Mouse (Mus musculus): ENCODE results near the gene Hoxb6. TPM values are rescaled to one million over a fixed set of nuclear protein-coding genes. Genes with fewer than 3 reads are reported as not detected.

The Hoxb6 gene
- polyA plus RNA-seq, 1 experiment from 2014 or later: 64.5 TPM

DNA sequence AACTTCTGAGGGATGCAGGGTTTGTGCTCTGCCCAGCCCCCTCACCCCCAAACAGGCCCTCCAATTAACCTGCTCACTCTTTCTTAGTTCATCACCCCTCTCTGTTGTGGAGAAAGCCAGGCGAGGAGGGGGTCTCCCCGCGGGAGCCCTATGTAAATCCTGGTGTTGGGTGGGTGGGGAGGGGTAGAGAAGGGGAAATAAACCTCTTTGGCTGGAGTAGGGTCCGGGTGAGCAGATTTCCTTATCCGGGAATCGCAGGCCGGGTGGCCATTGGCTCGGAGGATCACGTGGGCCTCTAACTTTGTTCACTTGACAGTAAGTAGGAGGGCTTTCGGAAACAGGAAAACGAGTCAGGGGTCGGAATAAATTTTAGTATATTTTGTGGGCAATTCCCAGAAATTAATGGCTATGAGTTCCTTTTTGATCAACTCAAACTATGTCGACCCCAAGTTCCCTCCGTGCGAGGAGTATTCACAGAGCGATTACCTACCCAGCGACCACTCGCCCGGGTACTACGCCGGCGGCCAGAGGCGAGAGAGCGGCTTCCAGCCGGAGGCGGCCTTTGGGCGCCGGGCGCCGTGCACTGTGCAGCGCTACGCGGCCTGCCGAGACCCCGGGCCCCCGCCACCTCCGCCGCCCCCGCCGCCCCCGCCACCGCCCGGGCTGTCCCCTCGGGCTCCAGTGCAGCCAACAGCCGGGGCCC, 26.2 kb downstream of the Hoxb6 start:
- no peaks in the 10 kb centered on the region for H3K36me3 ChIP-seq
- peak; percentile 74 for ATAC-seq (ENCODE audit: low FRiP score)
- H3K4me2 ChIP-seq (replicated peaks): peak overlapping the region; percentile 62
- H3K9me3 ChIP-seq (replicated peaks): no peaks in the 10 kb centered on the region
- 0 out of 2 replicates have a peak, but pooled peaks cover 7% of the 10 kb centered on the region for H3K4me1 ChIP-seq
- peaks cover 94% of the 10 kb centered on the region for H3K27me3 ChIP-seq
- H3K9ac ChIP-seq: peak overlapping the region; percentile 81
- under 1% methylated on average over 36 of the region's 45 CpGs for WGBS
- H3K27ac ChIP-seq: peak overlapping the region; percentile 95
- peak overlapping the region; percentile 42 for H3K4me3 ChIP-seq

DNA sequence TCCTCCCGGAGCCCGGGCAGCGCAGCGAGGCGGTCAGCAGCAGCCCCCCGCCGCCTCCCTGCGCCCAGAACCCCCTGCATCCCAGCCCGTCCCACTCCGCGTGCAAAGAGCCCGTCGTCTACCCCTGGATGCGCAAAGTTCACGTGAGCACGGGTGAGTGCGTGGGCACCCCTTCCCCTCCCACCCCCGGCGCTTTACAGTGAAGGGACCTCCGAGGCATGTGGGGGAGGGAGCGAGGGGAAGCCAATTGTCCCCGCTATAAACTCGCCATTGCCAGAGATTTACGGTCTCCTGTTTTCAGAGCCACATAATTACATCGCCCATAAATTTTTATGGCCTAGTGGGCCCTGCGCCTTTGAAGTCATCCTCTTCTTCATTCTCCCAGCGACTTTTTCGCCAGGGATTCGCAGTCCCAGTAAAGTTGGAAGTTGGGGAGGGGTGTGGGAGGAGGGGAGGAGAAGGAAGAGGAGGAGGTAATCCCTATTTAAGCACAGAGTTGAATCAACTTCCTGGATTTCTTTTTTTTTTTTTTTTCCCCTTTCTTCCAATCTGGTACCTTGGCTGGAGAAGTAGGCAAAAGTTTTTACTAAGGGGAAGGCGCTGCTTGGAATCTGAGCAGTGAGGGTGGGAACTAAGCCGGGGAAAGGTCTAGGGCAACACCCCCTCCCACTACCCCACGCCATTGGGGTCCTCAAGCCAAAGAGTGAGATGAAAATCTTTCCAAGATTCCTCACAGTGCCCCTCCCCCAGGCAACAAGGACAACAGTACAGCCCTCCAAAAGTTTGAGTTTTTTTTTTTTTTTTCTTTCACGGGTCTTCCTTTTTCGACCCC, 27.0 kb downstream of the Hoxb6 start:
- Histone ChIP-seq H3K9ac (peak overlapping the region; percentile 81), H3K4me1 (0 out of 2 replicates have a peak, but pooled peaks cover 7% of the 10 kb centered on the region), H3K4me2 (replicated peaks) (peak overlapping the region; percentile 62), H3K27ac (peak overlapping the region; percentile 95), H3K9me3 (replicated peaks) (no peaks in the 10 kb centered on the region), H3K36me3 (no peaks in the 10 kb centered on the region), H3K4me3 (peak overlapping the region; percentile 42), H3K27me3 (peaks cover 94% of the 10 kb centered on the region)
- 0% methylated on average over 23 of the region's 34 CpGs for WGBS
- ATAC-seq (ENCODE audit: low FRiP score): peak; percentile 60; the same call in 1 of the 2 replicates

DNA sequence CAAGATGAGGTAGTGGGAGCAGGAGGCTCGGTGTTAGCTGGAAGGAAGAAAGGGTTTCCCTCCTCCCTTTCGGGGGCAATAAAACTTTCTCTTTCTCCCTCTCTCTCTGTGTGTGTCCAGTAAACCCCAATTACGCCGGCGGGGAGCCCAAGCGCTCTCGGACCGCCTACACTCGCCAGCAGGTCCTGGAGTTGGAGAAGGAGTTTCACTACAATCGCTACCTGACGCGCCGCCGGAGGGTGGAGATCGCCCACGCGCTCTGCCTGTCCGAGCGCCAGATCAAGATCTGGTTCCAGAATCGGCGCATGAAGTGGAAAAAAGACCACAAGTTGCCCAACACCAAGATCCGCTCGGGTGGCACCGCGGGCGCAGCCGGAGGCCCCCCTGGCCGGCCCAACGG, 27.6 kb downstream of the Hoxb6 start:
- ATAC-seq (ENCODE audit: low FRiP score): no peak
- Histone ChIP-seq H3K4me2 (replicated peaks) (peak overlapping the region; percentile 62), H3K27ac (peak overlapping the region; percentile 95), H3K9me3 (replicated peaks) (no peaks in the 10 kb centered on the region), H3K4me3 (peak overlapping the region; percentile 42), H3K9ac (peak overlapping the region; percentile 81), H3K36me3 (no peaks in the 10 kb centered on the region), H3K27me3 (peaks cover 95% of the 10 kb centered on the region), H3K4me1 (0 out of 2 replicates have a peak, but pooled peaks cover 7% of the 10 kb centered on the region)
- under 1% methylated on average over 29 of the region's 29 CpGs for WGBS

DNA sequence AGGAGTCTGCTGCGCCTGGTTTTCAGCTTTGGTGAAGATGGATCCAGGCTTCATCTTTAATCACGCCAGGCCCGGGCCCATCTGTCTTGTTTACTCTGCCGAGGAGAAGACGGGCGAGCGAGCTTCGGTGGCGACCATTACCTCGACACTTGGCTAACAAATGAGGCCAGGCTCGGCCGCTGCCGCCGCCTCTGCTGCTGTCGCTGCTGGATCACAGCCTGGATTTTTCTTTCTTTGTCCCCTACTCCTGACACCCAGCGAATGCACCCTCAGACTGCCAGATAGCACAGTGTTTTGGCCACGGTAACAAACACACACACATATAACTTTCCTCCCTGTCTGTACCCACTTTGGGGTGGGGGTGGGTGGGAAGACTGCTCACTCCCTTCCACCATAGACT, 28.4 kb downstream of the Hoxb6 start:
- Histone ChIP-seq H3K4me3 (peak overlapping the region; percentile 42), H3K27ac (peak overlapping the region; percentile 95), H3K27me3 (peaks cover 95% of the 10 kb centered on the region), H3K4me1 (0 out of 2 replicates have a peak, but pooled peaks cover 7% of the 10 kb centered on the region), H3K36me3 (no peaks in the 10 kb centered on the region), H3K9me3 (replicated peaks) (no peaks in the 10 kb centered on the region), H3K4me2 (replicated peaks) (peak overlapping the region; percentile 62), H3K9ac (peak overlapping the region; percentile 81)
- WGBS: under 1% methylated on average over 17 of the region's 17 CpGs
- ATAC-seq (ENCODE audit: low FRiP score): no peak

DNA sequence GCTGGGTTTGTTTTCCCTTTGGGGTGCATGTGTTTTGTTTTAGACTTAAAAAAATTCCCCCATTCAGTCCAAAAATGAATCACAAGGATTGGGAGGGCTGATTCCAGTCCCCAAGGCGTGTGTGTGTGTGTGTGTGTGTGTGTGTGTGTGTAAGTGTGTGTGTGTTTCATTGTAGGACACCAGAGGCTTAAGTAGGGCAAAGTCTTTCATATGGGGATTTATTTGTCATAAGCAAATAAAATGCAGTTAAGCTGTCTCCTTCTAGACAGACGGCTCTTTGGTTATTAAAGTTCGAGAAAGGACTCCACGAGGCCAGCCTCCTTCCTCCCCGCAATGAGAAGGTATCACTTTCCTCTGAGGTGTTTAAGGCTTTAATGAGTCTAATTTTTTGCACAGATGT, 29.6 kb downstream of the Hoxb6 start:
- Histone ChIP-seq H3K27ac (peak overlapping the region; percentile 95), H3K4me3 (peak overlapping the region; percentile 42), H3K4me2 (replicated peaks) (peak overlapping the region; percentile 62), H3K4me1 (0 out of 2 replicates have a peak, but pooled peaks cover 7% of the 10 kb centered on the region), H3K27me3 (peaks cover 96% of the 10 kb centered on the region), H3K9me3 (replicated peaks) (no peaks in the 10 kb centered on the region), H3K36me3 (no peaks in the 10 kb centered on the region), H3K9ac (peak overlapping the region; percentile 85)
- no peak for ATAC-seq (ENCODE audit: low FRiP score)
- WGBS: 7% methylated on average over 5 of the region's 5 CpGs

DNA sequence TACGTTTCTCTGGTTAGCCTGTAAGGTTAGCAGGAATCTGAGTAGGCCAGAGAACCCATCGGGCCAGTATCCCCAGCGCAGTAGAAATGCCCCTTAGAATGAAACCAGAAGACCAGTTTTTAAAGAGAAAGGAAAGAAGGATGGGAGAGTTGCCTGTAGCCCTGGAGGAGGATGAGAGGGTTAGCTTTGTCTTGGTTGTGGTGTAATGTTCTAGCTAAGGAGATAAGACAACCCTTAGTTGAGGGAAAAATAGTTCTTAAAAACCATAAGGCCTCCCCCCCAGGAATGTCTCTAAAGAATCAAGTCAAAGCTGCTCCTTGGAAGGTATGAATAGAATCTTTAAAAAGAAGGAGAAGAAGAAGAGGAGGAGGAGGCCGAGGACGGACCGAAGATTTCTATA, 30.5 kb downstream of the Hoxb6 start:
- Histone ChIP-seq H3K27ac (peak overlapping the region; percentile 95), H3K27me3 (peaks cover 98% of the 10 kb centered on the region), H3K4me2 (replicated peaks) (peak overlapping the region; percentile 62), H3K4me1 (0 out of 2 replicates have a peak, but pooled peaks cover 7% of the 10 kb centered on the region), H3K4me3 (peak overlapping the region; percentile 42), H3K9ac (peak overlapping the region; percentile 85), H3K9me3 (replicated peaks) (no peaks in the 10 kb centered on the region), H3K36me3 (no peaks in the 10 kb centered on the region)
- ATAC-seq (ENCODE audit: low FRiP score): no peak
- 5% methylated on average over 6 of the region's 6 CpGs for WGBS

DNA sequence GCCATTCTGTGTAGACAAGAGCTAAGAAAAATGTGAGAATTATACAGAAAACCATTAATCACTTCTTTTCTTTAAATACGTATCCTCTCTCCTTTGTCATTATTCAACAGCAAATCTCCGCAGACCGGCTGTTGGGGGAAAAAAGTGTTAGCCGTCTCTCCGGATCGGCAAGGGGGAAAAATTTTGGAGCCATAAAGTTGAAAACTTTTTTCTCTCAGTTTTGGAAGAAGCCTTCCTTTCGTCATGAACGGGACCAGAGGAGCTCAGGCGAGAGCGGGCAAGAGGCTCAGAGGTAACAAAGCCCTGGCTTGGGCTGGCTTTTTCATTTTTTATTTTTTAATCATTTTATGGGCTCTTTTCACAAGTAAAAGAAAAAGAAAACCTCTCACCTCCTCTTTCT, 30.9 kb downstream of the Hoxb6 start, which contains the start of gene Hoxb3:
Gene Hoxb3 (plus strand): TSS at position 173 of the 400 bp plus-strand sequence.
- H3K9me3 ChIP-seq (replicated peaks): no peaks in the 10 kb centered on the region
- peak within 1 kb of the TSS; percentile 62 for H3K4me2 ChIP-seq (replicated peaks)
- no peaks in the 10 kb centered on the region for H3K36me3 ChIP-seq
- WGBS: 3% methylated on average over 10 of the region's 10 CpGs
- H3K27me3 ChIP-seq: peaks cover 98% of the 10 kb centered on the region
- H3K4me1 ChIP-seq: 0 out of 2 replicates have a peak, but pooled peaks cover 6% of the 10 kb centered on the region
- peak within 1 kb of the TSS; percentile 42 for H3K4me3 ChIP-seq
- ATAC-seq (ENCODE audit: low FRiP score): no peak
- H3K27ac ChIP-seq: peak within 1 kb of the TSS; percentile 95
- peak within 1 kb of the TSS; percentile 85 for H3K9ac ChIP-seq

DNA sequence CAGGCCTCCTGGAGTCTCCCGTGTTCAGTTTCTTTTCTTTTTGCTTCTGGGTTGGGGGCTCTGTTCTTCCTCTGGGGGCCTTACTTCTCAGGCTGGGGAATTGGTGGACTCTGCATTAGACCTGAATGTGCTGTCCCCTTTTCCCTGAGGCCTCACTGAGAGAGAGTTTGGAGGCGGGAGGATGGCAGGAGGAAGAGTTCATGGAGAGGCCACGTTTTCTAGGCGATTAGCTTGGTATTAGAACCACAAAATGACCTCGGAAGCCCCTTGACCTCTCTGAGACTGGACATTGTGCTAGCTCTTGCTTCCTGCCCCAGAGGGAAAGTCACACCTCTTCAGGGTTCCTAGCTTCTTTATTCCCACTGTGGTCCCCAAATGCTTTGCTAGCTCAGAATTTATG, 31.8 kb downstream of the Hoxb6 start:
- WGBS: under 1% methylated on average over 5 of the region's 5 CpGs
- Histone ChIP-seq H3K9me3 (replicated peaks) (no peaks in the 10 kb centered on the region), H3K4me3 (peak overlapping the region; percentile 42), H3K9ac (peak overlapping the region; percentile 85), H3K4me1 (no peaks in the 10 kb centered on the region), H3K27me3 (peaks cover 99% of the 10 kb centered on the region), H3K36me3 (no peaks in the 10 kb centered on the region), H3K27ac (peak overlapping the region; percentile 95), H3K4me2 (replicated peaks) (peak overlapping the region; percentile 62)
- no peak for ATAC-seq (ENCODE audit: low FRiP score)

DNA sequence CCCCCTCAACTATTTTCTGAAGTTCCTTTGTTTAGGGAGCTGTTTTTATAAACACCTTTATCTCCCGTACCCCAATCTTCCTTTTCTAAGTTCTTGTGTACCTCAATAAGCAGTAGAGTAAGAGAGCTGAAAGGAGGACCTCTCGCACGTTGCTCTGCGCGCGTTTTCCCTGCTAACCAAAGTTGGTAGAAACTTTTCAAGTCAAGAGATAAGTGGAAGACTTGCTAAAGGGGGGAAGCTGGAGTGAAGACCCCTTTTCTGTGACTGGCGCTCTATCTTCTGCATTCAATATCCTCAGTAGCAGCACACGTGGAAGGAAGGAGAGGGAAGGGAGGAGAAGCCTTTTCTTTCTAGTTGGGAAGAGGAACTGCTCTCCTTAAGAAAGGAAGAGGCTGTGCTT, 32.7 kb downstream of the Hoxb6 start:
- 3% methylated on average over 8 of the region's 8 CpGs for WGBS
- H3K9ac ChIP-seq: peak overlapping the region; percentile 85

DNA sequence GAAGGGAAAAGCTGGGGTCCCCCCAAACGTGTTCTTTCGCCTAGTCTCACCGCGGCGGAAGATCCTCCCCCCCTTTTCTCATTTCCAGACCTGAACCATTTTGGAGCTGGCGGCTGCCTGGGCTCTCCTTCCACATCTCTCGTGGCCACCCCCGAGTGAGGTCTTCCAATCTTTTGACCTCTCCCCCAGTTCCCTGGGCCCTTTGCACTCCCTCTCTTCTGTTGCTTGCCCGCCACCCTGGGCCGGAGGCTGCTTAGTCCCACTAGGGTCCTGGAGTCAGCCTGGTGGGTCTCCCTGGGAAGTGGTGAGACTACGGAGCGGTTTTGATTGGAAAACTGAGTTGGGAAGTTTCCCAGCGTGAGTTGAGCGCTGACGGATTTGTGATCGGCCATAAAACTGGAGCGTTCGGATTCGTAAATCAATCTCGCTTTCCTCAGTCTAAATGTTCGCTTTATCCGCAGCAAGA, 33.5 kb downstream of the Hoxb6 start:
- H3K4me1 ChIP-seq: no peaks in the 10 kb centered on the region
- H3K9ac ChIP-seq: peak overlapping the region; percentile 85

More for the DNA sequence above, 32.7 kb downstream of the Hoxb6 start:
- Histone ChIP-seq H3K4me3 (peak overlapping the region; percentile 42), H3K4me2 (replicated peaks) (peak overlapping the region; percentile 62), H3K27ac (peak overlapping the region; percentile 95), H3K36me3 (no peaks in the 10 kb centered on the region), H3K9me3 (replicated peaks) (no peaks in the 10 kb centered on the region), H3K27me3 (peaks cover 99% of the 10 kb centered on the region), H3K4me1 (no peaks in the 10 kb centered on the region)
- ATAC-seq (ENCODE audit: low FRiP score): no peak

DNA sequence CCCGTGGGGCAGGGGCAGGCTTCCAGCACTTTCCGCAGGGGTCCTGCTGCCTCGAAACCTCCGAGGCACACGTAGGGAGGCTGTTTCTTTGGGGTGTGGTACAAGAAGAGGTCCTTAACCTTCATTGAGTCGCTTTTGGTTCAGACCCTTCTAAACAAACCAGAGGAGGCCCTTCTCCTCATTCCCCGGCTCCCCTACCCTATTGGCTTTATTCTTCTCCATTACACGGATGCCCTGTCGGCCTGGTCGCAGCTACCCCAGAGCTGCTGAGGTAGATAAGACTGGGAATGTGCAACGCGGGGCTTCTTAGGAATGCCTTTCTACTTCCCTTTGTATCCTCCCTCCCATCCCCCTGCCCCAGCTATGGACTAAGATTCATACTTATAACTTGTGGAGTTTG, 34.4 kb downstream of the Hoxb6 start:
- no peak for ATAC-seq (ENCODE audit: low FRiP score)
- H3K27ac ChIP-seq: peak overlapping the region; percentile 95
- no peaks in the 10 kb centered on the region for H3K9me3 ChIP-seq (replicated peaks)
- peaks cover 100% of the 10 kb centered on the region for H3K27me3 ChIP-seq
- no peaks in the 10 kb centered on the region for H3K36me3 ChIP-seq
- H3K4me3 ChIP-seq: peak overlapping the region; percentile 42
- H3K4me2 ChIP-seq (replicated peaks): peak overlapping the region; percentile 62
- peak overlapping the region; percentile 85 for H3K9ac ChIP-seq
- H3K4me1 ChIP-seq: no peaks in the 10 kb centered on the region
- WGBS: 3% methylated on average over 12 of the region's 12 CpGs

More for the DNA sequence above, 33.5 kb downstream of the Hoxb6 start:
- Histone ChIP-seq H3K9me3 (replicated peaks) (no peaks in the 10 kb centered on the region), H3K27me3 (peaks cover 99% of the 10 kb centered on the region), H3K27ac (peak overlapping the region; percentile 95), H3K4me2 (replicated peaks) (peak overlapping the region; percentile 62), H3K36me3 (no peaks in the 10 kb centered on the region), H3K4me3 (peak overlapping the region; percentile 42)
- ATAC-seq (ENCODE audit: low FRiP score): no peak
- WGBS: 3% methylated on average over 22 of the region's 22 CpGs

DNA sequence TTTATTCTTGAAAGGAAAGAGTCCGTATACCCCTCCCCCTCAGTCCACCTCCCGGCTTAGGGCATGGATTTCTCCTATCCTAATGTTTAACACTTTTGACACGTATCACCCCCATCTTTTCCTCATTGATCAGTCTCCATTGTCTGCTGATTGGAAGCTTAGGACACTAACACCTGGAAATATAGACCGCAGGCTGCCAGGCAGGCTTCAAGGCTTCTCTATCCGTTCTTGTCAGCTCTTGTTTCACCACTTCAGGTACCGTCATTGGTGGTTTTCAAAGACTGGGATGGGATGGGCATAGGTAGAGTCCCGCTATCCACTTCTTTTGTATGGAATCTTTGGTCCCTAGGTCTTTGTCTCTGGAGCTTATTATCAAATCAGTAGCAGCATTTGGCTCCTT, 34.8 kb downstream of the Hoxb6 start:
- H3K4me3 ChIP-seq: peak overlapping the region; percentile 42
- 2% methylated on average over 7 of the region's 7 CpGs for WGBS
- peak overlapping the region; percentile 85 for H3K9ac ChIP-seq

More for the DNA sequence above, 34.8 kb downstream of the Hoxb6 start:
- ATAC-seq (ENCODE audit: low FRiP score): no peak
- Histone ChIP-seq H3K4me2 (replicated peaks) (peak overlapping the region; percentile 62), H3K27me3 (peaks cover 100% of the 10 kb centered on the region), H3K27ac (peak overlapping the region; percentile 95), H3K36me3 (no peaks in the 10 kb centered on the region), H3K4me1 (no peaks in the 10 kb centered on the region), H3K9me3 (replicated peaks) (no peaks in the 10 kb centered on the region)
